Mouse (Mus musculus) forebrain, embryonic 15.5 days (tissue): Measurements from ENCODE around the gene Gpm6b. TPM values are rescaled to one million over a fixed set of nuclear protein-coding genes. Genes with fewer than 3 reads are reported as not detected.
A peak's percentile ranks its signal among the peaks of the same experiment; 100 is the strongest.

ENCODE experiments used
- ATAC-seq: fragments of 200-750 bp; cut with Nextera tagmentation; replicated peaks from 2 replicates; pipeline ENCODE4 v1.8.0; 2017; ENCODE audit warnings: mild to moderate bottlenecking, moderate TSS enrichment, moderate library complexity
- H3K27ac ChIP-seq: fragments of 300-500 bp; sonication (generic); replicated peaks from 2 replicates; pipeline ENCODE4 v1.5.1; 2015; ENCODE audit warnings: mild to moderate bottlenecking, inconsistent platforms
- H3K27me3 ChIP-seq: fragments of 300-500 bp; sonication (generic); 2 replicates; pipeline ENCODE4 v1.6.1; 2015; ENCODE audit warnings: inconsistent platforms
- H3K36me3 ChIP-seq: fragments of 300-500 bp; sonication (generic); 2 replicates; pipeline ENCODE4 v1.6.1; 2015; ENCODE audit warnings: mild to moderate bottlenecking, inconsistent platforms
- H3K4me1 ChIP-seq: fragments of 300-500 bp; sonication (generic); 2 replicates; pipeline ENCODE4 v1.6.1; 2015; ENCODE audit warnings: inconsistent platforms
- H3K4me2 ChIP-seq: fragments of 300-500 bp; sonication (generic); replicated peaks from 2 replicates; pipeline ENCODE4 v1.6.1; 2015; ENCODE audit warnings: mild to moderate bottlenecking, inconsistent platforms
- H3K4me3 ChIP-seq: fragments of 300-500 bp; sonication (generic); 2 replicates; pipeline ENCODE4 v1.5.1; 2015; ENCODE audit warnings: mild to moderate bottlenecking, inconsistent platforms
- H3K9ac ChIP-seq: fragments of 300-500 bp; sonication (generic); replicated peaks from 2 replicates; pipeline ENCODE4 v1.6.1; 2015; ENCODE audit warnings: mild to moderate bottlenecking, inconsistent platforms
- H3K9me3 ChIP-seq: fragments of 300-500 bp; sonication (generic); 2 replicates; pipeline ENCODE4 v1.6.1; 2016; ENCODE audit warnings: inconsistent platforms
- WGBS: fragments of 180-500 bp; shearing (Covaris S2); methylation state at CpG from one replicate; pipeline ENCODE4 v1.1.7; 2015; ENCODE audit warnings: mixed read lengths; 5-methylcytosine and 5-hydroxymethylcytosine counted together
- polyA plus RNA-seq: library from polyadenylated mRNA; unstranded; fragments of >200 nt; fragmentation: Nextera tagmentation; extraction: Ambion mirVana; gene quantifications from 2 replicates; pipeline ENCODE4 v1.2.1, GENCODE M21; 2015

Gpm6b gene
- polyA plus RNA-seq, 1 experiment from 2014 or later, result 441 TPM

GRCm38 (mm10) chrX:166365458-166366213, 126.9 kb downstream of the Gpm6b start:
- Histone ChIP-seq H3K4me2 (no peak overlapping the region), H3K4me1 (0 out of 2 replicates have a peak, but pooled peaks cover 5% of the 10 kb centered on the region), H3K36me3 (no peaks in the 10 kb centered on the region), H3K4me3 (no peak overlapping the region), H3K9me3 (no peaks in the 10 kb centered on the region), H3K27ac (no peak overlapping the region), H3K9ac (no peak overlapping the region), H3K27me3 (no peaks in the 10 kb centered on the region)
- whole genome bisulfite sequencing, result 68% methylated on average over 8 of the region's 8 CpGs
- ATAC-seq, result no peak

- Histone ChIP-seq H3K9me3 (no peaks in the 10 kb centered on the region), H3K4me2 (no peak overlapping the region), H3K4me3 (no peak overlapping the region), H3K4me1 (no peaks in the 10 kb centered on the region), H3K36me3 (peaks cover 43% of the 10 kb centered on the region), H3K9ac (no peak overlapping the region), H3K27me3 (no peaks in the 10 kb centered on the region), H3K27ac (no peak overlapping the region)
- ATAC-seq, result no peak
- 79% methylated on average over 9 of the region's 9 CpGs for WGBS
These were observed 138.1 kb downstream of the Gpm6b start for GRCm38 (mm10) chrX:166376681-166377328.

- no peak for ATAC-seq
- Histone ChIP-seq H3K9me3 (no peaks in the 10 kb centered on the region), H3K4me1 (no peaks in the 10 kb centered on the region), H3K9ac (no peak overlapping the region), H3K36me3 (peaks cover 55% of the 10 kb centered on the region), H3K27ac (no peak overlapping the region), H3K4me2 (no peak overlapping the region), H3K27me3 (no peaks in the 10 kb centered on the region), H3K4me3 (no peak overlapping the region)
- WGBS, result 90% methylated on average over 5 of the region's 5 CpGs
These were observed 139.9 kb downstream of the Gpm6b start for GRCm38 (mm10) chrX:166378652-166379051.

- H3K4me1 ChIP-seq, result no peaks in the 10 kb centered on the region
- H3K36me3 ChIP-seq, result peaks cover 42% of the 10 kb centered on the region
- WGBS, result 91% methylated on average over 2 of the region's 2 CpGs
- no peak overlapping the region for H3K9ac ChIP-seq
- no peak overlapping the region for H3K4me3 ChIP-seq
- H3K9me3 ChIP-seq, result no peaks in the 10 kb centered on the region
- no peak overlapping the region for H3K4me2 ChIP-seq
- H3K27me3 ChIP-seq, result no peaks in the 10 kb centered on the region
- no peak overlapping the region for H3K27ac ChIP-seq
- no peak for ATAC-seq
These were observed 144.9 kb downstream of the Gpm6b start for GRCm38 (mm10) chrX:166383606-166384005.

- Histone ChIP-seq H3K4me2 (no peak overlapping the region), H3K27me3 (no peaks in the 10 kb centered on the region), H3K9ac (no peak overlapping the region), H3K36me3 (peaks cover 33% of the 10 kb centered on the region), H3K4me1 (no peaks in the 10 kb centered on the region), H3K4me3 (no peak overlapping the region), H3K27ac (no peak overlapping the region), H3K9me3 (no peaks in the 10 kb centered on the region)
- 0 out of 2 replicates have a peak, but pooled peaks have one; percentile 32 for ATAC-seq
- 59% methylated on average over 3 of the region's 3 CpGs for WGBS
These were observed 146.2 kb downstream of the Gpm6b start for GRCm38 (mm10) chrX:166384935-166385334.

GRCm38 (mm10) chrX:166386656-166387055, 147.9 kb downstream of the Gpm6b start:
- no peak overlapping the region for H3K27ac ChIP-seq
- peaks cover 33% of the 10 kb centered on the region for H3K36me3 ChIP-seq
- H3K27me3 ChIP-seq, result no peaks in the 10 kb centered on the region
- H3K4me1 ChIP-seq, result no peaks in the 10 kb centered on the region
- H3K4me3 ChIP-seq, result no peak overlapping the region
- 81% methylated on average over 6 of the region's 6 CpGs for WGBS
- H3K9ac ChIP-seq, result no peak overlapping the region
- no peak for ATAC-seq
- H3K9me3 ChIP-seq, result no peaks in the 10 kb centered on the region
- H3K4me2 ChIP-seq, result no peak overlapping the region

- Histone ChIP-seq H3K36me3 (no peaks in the 10 kb centered on the region), H3K27me3 (no peaks in the 10 kb centered on the region), H3K9me3 (no peaks in the 10 kb centered on the region), H3K4me2 (no peak overlapping the region), H3K4me3 (no peak overlapping the region), H3K9ac (no peak overlapping the region), H3K4me1 (no peaks in the 10 kb centered on the region), H3K27ac (no peak overlapping the region)
- no peak for ATAC-seq
- WGBS, result 93% methylated on average over 1 of the region's 1 CpGs
These were observed 155.0 kb downstream of the Gpm6b start for GRCm38 (mm10) chrX:166393753-166394152.

- Histone ChIP-seq H3K36me3 (peaks cover 6% of the 10 kb centered on the region; the same call in 1 of the 2 replicates), H3K4me3 (no peak overlapping the region), H3K27ac (no peak overlapping the region), H3K9me3 (no peaks in the 10 kb centered on the region), H3K4me1 (no peaks in the 10 kb centered on the region), H3K4me2 (no peak overlapping the region), H3K9ac (no peak overlapping the region), H3K27me3 (no peaks in the 10 kb centered on the region)
- no peak for ATAC-seq
These were observed 169.2 kb downstream of the Gpm6b start for GRCm38 (mm10) chrX:166407865-166408264.

GRCm38 (mm10) chrX:166416196-166416595, 177.5 kb downstream of the Gpm6b start:
- Histone ChIP-seq H3K4me2 (no peak overlapping the region), H3K4me1 (no peaks in the 10 kb centered on the region), H3K27me3 (no peaks in the 10 kb centered on the region), H3K27ac (no peak overlapping the region), H3K9ac (no peak overlapping the region), H3K9me3 (no peaks in the 10 kb centered on the region), H3K4me3 (no peak overlapping the region), H3K36me3 (no peaks in the 10 kb centered on the region)
- ATAC-seq, result no peak
- 89% methylated on average over 6 of the region's 6 CpGs for WGBS

- no peaks in the 10 kb centered on the region for H3K9me3 ChIP-seq
- H3K27ac ChIP-seq, result no peak overlapping the region
- WGBS, result 86% methylated on average over 2 of the region's 2 CpGs
- no peak for ATAC-seq
- H3K4me1 ChIP-seq, result 0 out of 2 replicates have a peak, but pooled peaks cover 4% of the 10 kb centered on the region
- H3K9ac ChIP-seq, result no peak overlapping the region
- H3K36me3 ChIP-seq, result no peaks in the 10 kb centered on the region
- H3K4me2 ChIP-seq, result no peak overlapping the region
- no peaks in the 10 kb centered on the region for H3K27me3 ChIP-seq
- H3K4me3 ChIP-seq, result no peak overlapping the region
These were observed 196.1 kb downstream of the Gpm6b start for GRCm38 (mm10) chrX:166434812-166435211.
